Mouse (Mus musculus): Measurements from ENCODE around the gene Parvg.

GRCm38 (mm10) chr15:84280712-84281347 lies 43.0 kb upstream of the Parvg start:
- TF ChIP-seq CTCF (IDR thresholded peaks at IDR 0.05; ENCODE audit: control insufficient read depth, insufficient read depth, insufficient replicate concordance, low read depth, low read length) (no peak), POLR2A (IDR thresholded peaks at IDR 0.05; ENCODE audit: control insufficient read depth, low read depth, low read length) (no peak)

All from testis, adult 2 months (tissue).